Mouse (Mus musculus) neural tube, embryonic 15.5 days (tissue): ENCODE measurements around the gene Tuba3a. TPM values are rescaled to one million over a fixed set of nuclear protein-coding genes. Genes with fewer than 3 reads are reported as not detected.

Source experiments
- ATAC-seq: fragments of 200-750 bp; cut with Nextera tagmentation; 2 replicates; pipeline ENCODE4 v1.8.0; 2017; ENCODE audit warnings: mild to moderate bottlenecking, moderate TSS enrichment, moderate library complexity; ENCODE audit not compliant: low FRiP score
- H3K27ac ChIP-seq: fragments of 300-500 bp; sonication (generic); replicated peaks from 2 replicates; pipeline ENCODE4 v1.5.1; 2015; ENCODE audit warnings: mild to moderate bottlenecking, inconsistent platforms
- H3K27me3 ChIP-seq: fragments of 300-500 bp; sonication (generic); replicated peaks from 2 replicates; pipeline ENCODE4 v1.6.1; 2015; ENCODE audit warnings: inconsistent platforms
- H3K36me3 ChIP-seq: fragments of 300-500 bp; sonication (generic); 2 replicates; pipeline ENCODE4 v1.6.1; 2015; ENCODE audit warnings: inconsistent platforms
- H3K4me1 ChIP-seq: fragments of 300-500 bp; sonication (generic); 2 replicates; pipeline ENCODE4 v1.6.1; 2015; ENCODE audit warnings: inconsistent platforms
- H3K4me2 ChIP-seq: fragments of 300-500 bp; sonication (generic); 2 replicates; pipeline ENCODE4 v1.6.1; 2015; ENCODE audit warnings: inconsistent platforms, mild to moderate bottlenecking, moderate library complexity
- H3K4me3 ChIP-seq: fragments of 300-500 bp; sonication (generic); replicated peaks from 2 replicates; pipeline ENCODE4 v1.5.1; 2015; ENCODE audit warnings: mild to moderate bottlenecking, inconsistent platforms
- H3K9ac ChIP-seq: fragments of 300-500 bp; sonication (generic); replicated peaks from 2 replicates; pipeline ENCODE4 v1.6.1; 2015; ENCODE audit warnings: mild to moderate bottlenecking, inconsistent platforms
- H3K9me3 ChIP-seq: fragments of 300-500 bp; sonication (generic); replicated peaks from 2 replicates; pipeline ENCODE4 v1.6.1; 2016; ENCODE audit warnings: inconsistent platforms
- WGBS: fragments of 180-500 bp; shearing (Covaris S2); methylation state at CpG from one replicate; pipeline ENCODE4 v1.1.7; 2015; ENCODE audit warnings: mixed read lengths; 5-methylcytosine and 5-hydroxymethylcytosine counted together
- polyA plus RNA-seq: library from polyadenylated mRNA; unstranded; fragments of >200 nt; fragmentation: Nextera tagmentation; extraction: Ambion mirVana; gene quantifications from 2 replicates; pipeline ENCODE4 v1.2.1, GENCODE M21; 2015

The Tuba3a gene
- polyA plus RNA-seq, 1 experiment from 2014 or later, result not detected

DNA sequence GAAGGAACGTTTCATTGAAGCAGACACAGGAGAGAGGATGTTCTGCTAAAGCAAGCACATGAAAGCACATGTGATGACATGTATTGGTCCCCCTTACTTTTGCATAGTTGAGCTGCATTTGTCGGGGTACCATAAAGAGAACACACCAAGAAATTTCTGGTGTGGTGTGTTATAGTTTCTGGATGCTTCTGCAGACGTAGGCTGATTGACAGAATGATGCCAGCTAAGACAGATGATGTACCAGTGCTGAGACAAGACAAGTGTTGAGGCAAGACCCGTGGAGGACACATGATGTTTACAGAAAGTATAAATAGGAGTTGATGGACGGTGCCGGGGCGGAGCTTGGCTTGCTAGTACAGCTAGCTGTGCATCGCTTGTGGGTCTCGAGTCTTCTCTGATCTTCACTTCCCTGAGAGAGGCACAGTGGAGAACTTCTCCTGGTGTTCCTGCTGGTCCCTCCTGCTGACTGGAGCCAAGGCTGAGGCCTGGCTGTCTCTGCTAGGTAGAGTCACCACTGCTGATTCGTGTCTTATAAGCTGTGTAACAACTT is 25.8 kb downstream of the Tuba3a start:
- 84% methylated on average over 10 of the region's 10 CpGs for WGBS
- Histone ChIP-seq H3K27ac (no peak overlapping the region), H3K9ac (no peak overlapping the region), H3K4me3 (no peak overlapping the region), H3K27me3 (no peaks in the 10 kb centered on the region), H3K4me2 (no peak overlapping the region), H3K36me3 (no peaks in the 10 kb centered on the region), H3K4me1 (no peaks in the 10 kb centered on the region), H3K9me3 (no peaks in the 10 kb centered on the region)
- no peak for ATAC-seq

DNA sequence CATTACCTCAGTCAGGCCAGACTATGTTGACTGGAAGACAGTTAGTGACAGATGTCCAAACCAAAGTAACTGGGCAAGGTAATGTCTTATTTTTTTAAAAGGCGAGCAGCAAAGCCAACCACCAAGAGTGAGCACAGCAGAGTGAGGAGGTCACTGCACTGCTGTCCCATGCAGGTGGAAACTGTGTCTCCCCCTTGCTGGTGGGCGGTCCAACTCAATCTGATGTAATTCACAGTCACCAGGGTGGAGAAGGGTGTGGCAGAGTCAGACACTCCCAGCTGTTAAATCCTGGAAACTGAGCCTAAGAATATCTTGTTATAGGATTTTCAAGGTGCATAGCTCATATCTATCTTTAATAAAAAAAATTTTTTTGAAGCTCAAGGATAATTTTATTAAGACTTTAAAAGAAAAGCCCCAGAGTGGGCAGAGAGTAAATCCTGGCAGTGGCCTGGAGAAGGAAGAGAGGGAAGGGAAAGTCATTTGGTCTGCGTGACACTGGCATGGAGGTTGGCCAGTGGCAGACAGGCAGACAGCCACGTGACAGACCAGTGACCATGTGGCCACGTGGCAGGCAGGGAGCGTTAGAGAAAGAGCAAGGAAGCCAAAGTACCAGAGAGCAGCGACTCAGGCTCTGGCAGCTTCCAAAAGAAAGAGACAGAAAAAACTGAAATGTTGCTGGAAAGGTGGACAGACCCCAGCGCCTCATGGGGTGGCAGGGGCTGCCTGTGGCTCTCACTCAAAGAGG is 29.4 kb downstream of the Tuba3a start:
- no peaks in the 10 kb centered on the region for H3K4me1 ChIP-seq
- no peaks in the 10 kb centered on the region for H3K27me3 ChIP-seq
- no peak overlapping the region for H3K4me3 ChIP-seq
- no peaks in the 10 kb centered on the region for H3K9me3 ChIP-seq
- H3K27ac ChIP-seq, result no peak overlapping the region
- no peak for ATAC-seq
- no peaks in the 10 kb centered on the region for H3K36me3 ChIP-seq
- 82% methylated on average over 8 of the region's 8 CpGs for WGBS
- no peak overlapping the region for H3K9ac ChIP-seq
- no peak overlapping the region for H3K4me2 ChIP-seq

- H3K4me3 ChIP-seq, result no peak overlapping the region
- H3K9me3 ChIP-seq, result no peaks in the 10 kb centered on the region
- WGBS, result 91% methylated on average over 7 of the region's 7 CpGs
- no peaks in the 10 kb centered on the region for H3K36me3 ChIP-seq
- no peak overlapping the region for H3K27ac ChIP-seq
- no peak overlapping the region for H3K4me2 ChIP-seq
- no peak overlapping the region for H3K9ac ChIP-seq
- no peak for ATAC-seq
- H3K27me3 ChIP-seq, result no peaks in the 10 kb centered on the region
- no peaks in the 10 kb centered on the region for H3K4me1 ChIP-seq
Measured at GRCm38 (mm10) chr6:125255516-125256044, 30.3 kb downstream of the Tuba3a start.

GRCm38 (mm10) chr6:125253863-125254715 is 31.8 kb downstream of the Tuba3a start:
- no peaks in the 10 kb centered on the region for H3K36me3 ChIP-seq
- H3K9ac ChIP-seq, result no peak overlapping the region
- 84% methylated on average over 14 of the region's 14 CpGs for WGBS
- H3K27me3 ChIP-seq, result no peaks in the 10 kb centered on the region
- no peaks in the 10 kb centered on the region for H3K4me1 ChIP-seq
- ATAC-seq, result no peak
- no peak overlapping the region for H3K27ac ChIP-seq
- no peaks in the 10 kb centered on the region for H3K9me3 ChIP-seq
- H3K4me3 ChIP-seq, result no peak overlapping the region
- no peak overlapping the region for H3K4me2 ChIP-seq

- H3K4me2 ChIP-seq, result no peak overlapping the region
- H3K9ac ChIP-seq, result no peak overlapping the region
- H3K4me1 ChIP-seq, result no peaks in the 10 kb centered on the region
- no peaks in the 10 kb centered on the region for H3K27me3 ChIP-seq
- no peaks in the 10 kb centered on the region for H3K36me3 ChIP-seq
- no peak overlapping the region for H3K27ac ChIP-seq
- no peak overlapping the region for H3K4me3 ChIP-seq
- 95% methylated on average over 8 of the region's 8 CpGs for WGBS
- no peaks in the 10 kb centered on the region for H3K9me3 ChIP-seq
- ATAC-seq, result no peak
Measured at GRCm38 (mm10) chr6:125252711-125253110, 33.1 kb downstream of the Tuba3a start.

- ATAC-seq, result no peak
- 92% methylated on average over 3 of the region's 3 CpGs for WGBS
Measured at GRCm38 (mm10) chr6:125252285-125252684, 33.6 kb downstream of the Tuba3a start.

GRCm38 (mm10) chr6:125244551-125244950 is 41.3 kb downstream of the Tuba3a start:
- Histone ChIP-seq H3K27me3 (no peaks in the 10 kb centered on the region), H3K27ac (no peak overlapping the region), H3K4me2 (no peak overlapping the region), H3K36me3 (no peaks in the 10 kb centered on the region), H3K4me3 (no peak overlapping the region), H3K9me3 (no peaks in the 10 kb centered on the region), H3K4me1 (no peaks in the 10 kb centered on the region), H3K9ac (no peak overlapping the region)
- no peak for ATAC-seq
- WGBS, result 33% methylated on average over 1 of the region's 1 CpGs

More at GRCm38 (mm10) chr6:125252285-125252684, 33.6 kb downstream of the Tuba3a start:
- H3K9ac ChIP-seq, result no peak overlapping the region
- no peak overlapping the region for H3K4me3 ChIP-seq
- H3K27me3 ChIP-seq, result no peaks in the 10 kb centered on the region
- H3K4me2 ChIP-seq, result no peak overlapping the region
- H3K27ac ChIP-seq, result no peak overlapping the region
- no peaks in the 10 kb centered on the region for H3K4me1 ChIP-seq
- H3K9me3 ChIP-seq, result no peaks in the 10 kb centered on the region
- no peaks in the 10 kb centered on the region for H3K36me3 ChIP-seq

DNA sequence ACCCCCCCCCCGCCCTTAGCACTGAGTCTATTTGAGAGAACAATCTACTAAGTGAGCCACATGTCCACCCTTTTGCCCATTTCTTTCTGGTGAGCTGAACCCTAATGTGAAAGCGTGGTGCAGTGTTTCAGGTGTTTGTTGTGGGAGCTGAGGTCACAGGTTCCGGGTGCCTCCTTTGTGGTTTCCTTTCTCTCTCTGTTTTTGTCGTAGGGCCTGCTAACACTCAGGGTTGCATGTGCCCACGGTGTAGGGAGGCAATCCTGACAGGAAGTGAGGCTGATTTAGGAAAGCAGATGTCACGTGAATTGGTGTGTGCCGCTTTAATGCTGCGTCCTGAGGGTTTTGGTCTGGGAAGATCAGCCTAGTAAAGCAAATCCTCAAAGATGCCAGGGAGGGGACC is 44.3 kb downstream of the Tuba3a start:
- no peak for ATAC-seq
- no peak overlapping the region for H3K4me3 ChIP-seq
- H3K9me3 ChIP-seq, result no peaks in the 10 kb centered on the region
- no peak overlapping the region for H3K27ac ChIP-seq
- no peaks in the 10 kb centered on the region for H3K4me1 ChIP-seq
- no peak overlapping the region for H3K4me2 ChIP-seq
- H3K9ac ChIP-seq, result no peak overlapping the region
- WGBS, result 86% methylated on average over 8 of the region's 8 CpGs
- H3K27me3 ChIP-seq, result no peaks in the 10 kb centered on the region
- H3K36me3 ChIP-seq, result no peaks in the 10 kb centered on the region

DNA sequence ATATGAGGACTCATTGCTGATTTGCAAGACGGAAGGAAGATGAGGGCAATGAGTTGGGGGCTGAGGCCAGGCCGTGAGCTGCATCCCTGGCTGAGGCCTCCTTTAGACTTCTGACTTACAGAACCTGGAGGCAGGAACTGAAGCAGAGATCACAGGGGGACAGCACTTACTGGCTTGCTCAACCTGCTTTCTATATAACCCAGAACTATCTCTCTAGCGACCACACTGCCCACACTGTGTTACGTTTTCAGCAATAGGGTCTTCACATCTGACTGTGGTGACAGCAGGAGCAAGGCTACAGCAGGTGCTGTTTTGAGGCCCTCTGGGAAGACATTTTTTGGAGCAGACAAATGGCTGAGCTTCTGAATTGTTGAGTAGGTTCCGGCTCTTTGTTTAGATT is 45.2 kb downstream of the Tuba3a start:
- no peaks in the 10 kb centered on the region for H3K9me3 ChIP-seq
- H3K27ac ChIP-seq, result no peak overlapping the region
- no peak overlapping the region for H3K4me2 ChIP-seq
- no peak overlapping the region for H3K4me3 ChIP-seq
- H3K9ac ChIP-seq, result no peak overlapping the region
- H3K4me1 ChIP-seq, result no peaks in the 10 kb centered on the region
- H3K27me3 ChIP-seq, result no peaks in the 10 kb centered on the region
- H3K36me3 ChIP-seq, result no peaks in the 10 kb centered on the region
- ATAC-seq, result no peak
- WGBS, result 72% methylated on average over 5 of the region's 5 CpGs

DNA sequence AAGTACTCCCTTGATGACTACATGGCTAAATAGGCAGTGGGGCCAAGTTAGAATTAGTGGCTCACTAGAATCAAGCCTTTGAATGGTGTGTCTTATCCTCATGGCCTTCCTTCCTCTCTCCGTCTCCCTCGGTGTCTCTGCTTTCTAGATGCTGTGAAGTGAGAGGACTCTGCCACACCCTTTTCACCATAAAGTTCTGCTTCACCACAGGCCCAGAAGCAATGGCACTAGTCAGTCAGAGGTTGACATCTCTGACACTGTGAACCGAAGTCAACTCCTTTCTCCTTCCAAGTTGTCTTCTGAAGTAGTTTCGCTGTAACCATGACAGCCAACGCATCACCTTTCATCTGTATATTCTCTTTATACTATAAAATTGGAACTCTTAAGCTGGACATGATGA is 46.3 kb downstream of the Tuba3a start:
- WGBS, result 92% methylated on average over 5 of the region's 5 CpGs
- Histone ChIP-seq H3K9ac (no peak overlapping the region), H3K27ac (no peak overlapping the region), H3K27me3 (no peaks in the 10 kb centered on the region), H3K4me1 (no peaks in the 10 kb centered on the region), H3K4me2 (no peak overlapping the region), H3K36me3 (no peaks in the 10 kb centered on the region), H3K4me3 (no peak overlapping the region), H3K9me3 (no peaks in the 10 kb centered on the region)
- ATAC-seq, result no peak

DNA sequence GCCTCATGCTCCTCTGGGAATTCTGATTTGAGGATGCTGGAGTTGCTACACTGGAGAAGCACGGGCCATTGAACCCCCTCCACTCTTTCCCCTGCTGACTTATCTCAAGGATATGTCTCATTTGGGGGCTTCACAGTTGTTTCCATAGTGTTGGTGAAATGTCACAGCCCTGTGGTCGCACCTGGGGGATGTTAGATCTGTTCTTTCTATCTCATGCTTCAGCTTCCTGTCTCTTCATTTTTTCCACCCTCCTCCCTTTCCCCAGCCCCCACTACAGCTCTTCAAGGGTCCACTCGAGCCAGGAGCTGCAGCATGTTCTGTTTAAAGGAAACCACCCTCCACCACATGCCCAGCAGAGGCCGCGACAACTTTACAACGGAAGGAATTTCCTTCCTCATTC is 47.4 kb downstream of the Tuba3a start:
- H3K27ac ChIP-seq, result no peak overlapping the region
- 74% methylated on average over 6 of the region's 6 CpGs for WGBS
- H3K9me3 ChIP-seq, result no peaks in the 10 kb centered on the region
- H3K4me2 ChIP-seq, result no peak overlapping the region
- ATAC-seq, result no peak
- H3K9ac ChIP-seq, result no peak overlapping the region
- no peaks in the 10 kb centered on the region for H3K36me3 ChIP-seq
- no peak overlapping the region for H3K4me3 ChIP-seq
- H3K27me3 ChIP-seq, result no peaks in the 10 kb centered on the region
- no peaks in the 10 kb centered on the region for H3K4me1 ChIP-seq

GRCm38 (mm10) chr6:125237421-125237820 is 48.4 kb downstream of the Tuba3a start:
- Histone ChIP-seq H3K27ac (no peak overlapping the region), H3K9ac (no peak overlapping the region), H3K27me3 (no peaks in the 10 kb centered on the region), H3K9me3 (no peaks in the 10 kb centered on the region), H3K4me2 (no peak overlapping the region), H3K4me1 (no peaks in the 10 kb centered on the region), H3K36me3 (no peaks in the 10 kb centered on the region), H3K4me3 (no peak overlapping the region)
- 84% methylated on average over 4 of the region's 4 CpGs for WGBS
- no peak for ATAC-seq
